Mouse (Mus musculus) small intestine, adult 2 months (tissue): Measurements from ENCODE around the gene Utrn.

Source experiments
- CTCF ChIP-seq: fragments of 200-500 bp; IDR thresholded peaks from 2 replicates; pipeline ENCODE4 v1.5.1; 2012; ENCODE audit warnings: low read depth, mild to moderate bottlenecking, control low read depth, inconsistent platforms, low read length, moderate library complexity, mixed read lengths; ENCODE audit not compliant: insufficient replicate concordance, insufficient read length; ENCODE audit errors: extremely low read depth
- POLR2A ChIP-seq: fragments of 200-500 bp; IDR thresholded peaks from 2 replicates; pipeline ENCODE4 v1.6.1; 2012; ENCODE audit warnings: low read depth, mild to moderate bottlenecking, control low read depth, inconsistent platforms, low read length, moderate library complexity

GRCm38 (mm10) chr10:12866971-12867732, 2.0 kb downstream of the Utrn start:
- TF ChIP-seq CTCF: no peak; the same call in 1 of the 2 replicates
- no peak for TF ChIP-seq POLR2A
